Mouse (Mus musculus) layer of hippocampus, adult 9-11 months (tissue): ENCODE measurements around the gene Lpar6.

Experiments
- DNase-seq: peaks from one replicate; pipeline ENCODE4 v3.0.0; 2022

The Lpar6 gene

DNA sequence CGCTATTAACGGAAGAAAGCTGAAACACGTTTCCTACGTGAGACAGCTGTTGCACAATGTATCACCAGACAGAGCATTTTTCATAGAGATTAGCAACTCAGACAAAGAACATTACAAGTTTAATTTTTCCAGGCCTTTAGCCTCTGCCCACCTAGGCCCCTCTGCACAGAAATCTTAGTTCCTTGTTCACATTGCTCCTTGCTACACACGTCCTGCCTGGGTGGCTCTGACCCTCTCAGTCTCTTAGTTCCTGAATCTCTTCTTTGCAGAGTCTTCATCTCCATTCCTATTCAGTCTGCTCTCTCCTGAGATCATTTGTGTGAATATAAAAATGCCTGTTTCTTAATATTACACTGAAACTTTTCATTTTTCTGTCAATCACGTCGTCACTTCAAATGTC, 19.7 kb downstream of the Lpar6 start:
- DNase-seq: no peak

DNA sequence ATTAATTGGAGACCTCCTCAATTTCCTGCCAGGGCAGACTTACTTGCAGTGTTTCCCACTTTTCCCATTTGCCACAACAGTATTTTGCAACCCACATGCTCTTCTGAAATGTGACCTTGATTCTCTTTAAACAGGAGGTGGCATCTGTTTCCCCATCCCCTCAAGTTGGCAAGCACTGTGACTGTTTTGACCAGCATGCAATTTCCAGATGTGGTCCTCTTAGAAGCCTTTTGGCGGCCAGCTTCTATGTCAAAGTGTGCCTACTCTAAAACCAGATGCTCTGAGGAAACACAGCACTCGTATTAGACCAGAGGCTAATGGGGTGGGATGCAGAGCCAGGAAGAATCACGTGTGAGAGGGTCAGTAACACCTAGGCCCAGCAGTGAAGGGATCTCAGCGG, 20.5 kb downstream of the Lpar6 start:
- no peak for DNase-seq

GRCm38 (mm10) chr14:73262210-73262609, 24.5 kb downstream of the Lpar6 start:
- no peak for DNase-seq

DNA sequence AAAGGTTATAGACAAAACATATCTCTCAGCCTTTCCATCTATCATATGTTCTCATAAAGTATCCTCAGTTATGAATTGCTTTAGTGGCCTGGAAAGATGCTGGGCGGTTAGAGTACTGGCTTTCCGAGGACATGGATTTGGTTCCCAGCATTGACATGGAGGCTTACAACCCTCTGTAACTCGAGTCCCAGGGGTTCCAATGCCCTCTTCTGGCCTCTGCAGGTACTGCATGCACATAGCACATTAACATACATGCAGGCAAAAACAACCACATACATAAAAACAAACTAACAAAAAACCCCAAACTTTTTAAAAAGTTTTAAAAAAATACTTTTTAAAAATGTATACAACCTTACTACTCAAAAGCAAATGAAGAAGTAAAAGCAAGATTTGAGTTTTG, 28.5 kb downstream of the Lpar6 start:
- DNase-seq: no peak

DNA sequence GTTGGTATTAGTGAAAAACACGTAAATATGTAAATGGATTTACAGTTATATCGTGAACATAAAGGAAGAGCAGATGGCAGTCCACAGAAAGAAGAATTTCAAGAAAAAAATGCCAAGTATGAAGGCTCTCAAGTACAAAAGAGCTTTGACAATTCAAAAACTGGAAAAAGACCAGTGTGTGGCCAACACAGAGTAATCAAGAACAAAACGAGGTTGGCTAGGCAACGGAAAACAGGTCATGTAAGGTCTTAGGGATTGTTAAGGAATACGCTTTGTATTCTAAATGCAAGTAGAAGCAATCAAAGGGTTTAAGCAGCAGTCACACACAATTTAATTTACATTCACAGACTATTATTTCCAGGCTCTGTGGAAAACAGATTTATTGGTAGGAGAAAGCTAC, 34.1 kb downstream of the Lpar6 start:
- no peak for DNase-seq

DNA sequence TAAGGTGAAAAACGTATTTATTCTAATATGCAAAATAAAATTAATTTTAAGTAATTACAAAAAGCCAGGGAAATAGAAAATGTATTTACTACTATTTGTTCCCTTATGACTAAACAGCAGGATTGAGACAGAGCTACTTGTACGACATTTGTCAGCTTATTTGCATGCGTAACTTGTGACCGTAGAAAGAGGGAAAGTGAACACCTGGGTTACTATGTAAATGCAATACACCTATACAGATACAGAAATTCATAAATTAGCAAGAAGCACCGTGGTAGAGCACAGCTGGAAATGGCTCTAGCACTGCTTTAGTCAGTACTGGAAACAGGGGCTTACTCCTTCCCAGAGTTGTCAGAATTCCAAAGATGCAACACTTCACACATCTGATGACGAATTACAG, 41.4 kb downstream of the Lpar6 start:
- DNase-seq: no peak

DNA sequence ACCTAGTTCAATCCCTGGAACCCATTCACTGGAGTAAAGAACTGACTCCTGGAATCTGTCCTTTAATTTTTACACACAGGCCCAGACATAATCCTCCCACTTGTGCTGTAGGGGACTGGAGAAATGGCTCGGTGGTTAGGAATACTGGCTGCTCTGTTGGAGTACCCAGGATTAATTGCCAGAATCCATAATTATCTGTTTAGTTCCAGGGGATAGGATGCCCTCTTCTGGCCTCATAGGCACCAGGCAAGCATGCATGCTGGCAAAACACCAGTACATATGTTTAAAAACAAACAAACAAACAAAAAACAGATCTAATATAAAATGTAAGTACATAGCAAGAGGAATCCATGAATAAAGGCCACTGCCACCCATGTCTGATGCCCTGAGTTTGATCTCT, 43.3 kb downstream of the Lpar6 start:
- DNase-seq: no peak

- no peak for DNase-seq
Measured at GRCm38 (mm10) chr14:73289915-73290314, 52.2 kb downstream of the Lpar6 start.

GRCm38 (mm10) chr14:73292434-73292833, 54.7 kb downstream of the Lpar6 start:
- no peak for DNase-seq
